Mouse (Mus musculus): ENCODE measurements around the gene Fam83f. TPM values are rescaled to one million over a fixed set of nuclear protein-coding genes. Genes with fewer than 3 reads are reported as not detected.

Gene Fam83f
- polyA plus RNA-seq (2016; fragmentation: Nextera tagmentation; extraction: Ambion mirVana), result 0.60 and 0.96 TPM in 2 replicates

- Histone ChIP-seq H3K27me3 (ENCODE audit: insufficient read depth, poor library complexity, severe bottlenecking) (peaks cover 70% of the 10 kb centered on the region), H3K4me1 (replicated peaks) (peaks cover 14% of the 10 kb centered on the region), H3K4me3 (peak within 1 kb of the TSS; percentile 51), H3K9me3 (no peaks in the 10 kb centered on the region), H3K36me3 (no peaks in the 10 kb centered on the region), H3K27ac (peak within 1 kb of the TSS; percentile 76)
- peak; percentile 47 for DNase-seq (ENCODE audit: low spot score)
- 4% methylated on average over 85 of the region's 85 CpGs for WGBS
These were observed at the start of gene Fam83f for GRCm38 (mm10) chr15:80671295-80672252. TSS of gene Fam83f (plus strand) at chr15:80671847.

GRCm38 (mm10) chr15:80623171-80623837 lies 48.3 kb upstream of the Fam83f start:
- no peak for DNase-seq (ENCODE audit: low spot score)
- WGBS, result 74% methylated on average over 8 of the region's 8 CpGs
- Histone ChIP-seq H3K9me3 (no peaks in the 10 kb centered on the region), H3K27ac (peak overlapping the region; percentile 50; the same call in 1 of the 2 replicates), H3K4me3 (peak overlapping the region; percentile 20; the same call in 1 of the 2 replicates), H3K36me3 (no peaks in the 10 kb centered on the region), H3K4me1 (replicated peaks) (0 out of 2 replicates have a peak, but pooled peaks cover 3% of the 10 kb centered on the region), H3K27me3 (ENCODE audit: insufficient read depth, poor library complexity, severe bottlenecking) (peaks cover 6% of the 10 kb centered on the region)

DNA sequence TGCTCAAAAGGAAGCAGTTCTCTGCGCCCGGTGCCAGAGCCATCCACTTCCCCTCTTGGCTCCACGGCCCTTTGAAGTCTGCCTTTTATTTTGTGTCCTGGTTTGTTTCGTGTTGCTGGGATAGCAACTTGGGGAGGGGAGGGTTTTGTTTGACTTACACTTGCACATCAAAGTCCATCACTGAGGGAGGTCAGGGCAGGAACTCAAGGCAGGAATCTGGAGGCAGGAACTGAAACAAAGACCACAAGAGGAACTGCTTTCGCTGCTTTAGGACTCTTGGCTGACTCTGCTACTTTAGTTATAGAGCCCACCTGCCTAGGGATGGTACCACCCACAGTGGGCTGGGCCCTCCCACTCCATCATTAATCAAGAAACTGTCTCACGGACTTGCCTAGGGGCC lies 45.2 kb upstream of the Fam83f start:
- no peaks in the 10 kb centered on the region for H3K9me3 ChIP-seq
- no peaks in the 10 kb centered on the region for H3K36me3 ChIP-seq
- H3K4me1 ChIP-seq (replicated peaks), result peaks cover 11% of the 10 kb centered on the region
- no peak overlapping the region for H3K27ac ChIP-seq
- H3K4me3 ChIP-seq, result no peak overlapping the region
- no peak for DNase-seq (ENCODE audit: low spot score)
- no peaks in the 10 kb centered on the region; the same call in 1 of the 2 replicates for H3K27me3 ChIP-seq (ENCODE audit: insufficient read depth, poor library complexity, severe bottlenecking)
- WGBS, result 58% methylated on average over 6 of the region's 6 CpGs

DNA sequence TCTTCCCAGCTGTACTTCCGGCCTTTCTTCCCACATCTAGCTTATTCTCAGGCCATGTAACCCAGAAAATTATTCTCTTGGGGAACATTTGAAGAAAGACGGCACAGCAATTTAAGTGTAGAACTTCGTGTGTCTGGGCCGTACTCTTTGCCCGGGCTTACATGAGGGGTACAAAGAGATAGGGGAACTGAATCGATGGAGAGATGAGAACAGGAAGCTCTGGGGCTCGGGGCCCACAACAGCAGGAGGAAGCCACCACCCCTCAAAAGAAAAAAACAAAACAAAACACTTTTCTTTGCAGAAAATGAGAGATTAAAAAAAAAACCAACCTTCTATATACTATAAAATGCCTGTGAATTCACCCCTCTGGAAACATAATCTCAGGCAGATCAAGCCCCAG lies 41.5 kb upstream of the Fam83f start:
- Histone ChIP-seq H3K36me3 (no peaks in the 10 kb centered on the region), H3K27me3 (ENCODE audit: insufficient read depth, poor library complexity, severe bottlenecking) (no peaks in the 10 kb centered on the region; the same call in 1 of the 2 replicates), H3K27ac (no peak overlapping the region), H3K4me1 (replicated peaks) (peaks cover 8% of the 10 kb centered on the region), H3K9me3 (no peaks in the 10 kb centered on the region), H3K4me3 (no peak overlapping the region)
- 91% methylated on average over 7 of the region's 7 CpGs for WGBS
- no peak for DNase-seq (ENCODE audit: low spot score)

GRCm38 (mm10) chr15:80630711-80631110 lies 40.9 kb upstream of the Fam83f start:
- Histone ChIP-seq H3K4me3 (no peak overlapping the region), H3K36me3 (no peaks in the 10 kb centered on the region), H3K4me1 (replicated peaks) (peaks cover 8% of the 10 kb centered on the region), H3K27me3 (ENCODE audit: insufficient read depth, poor library complexity, severe bottlenecking) (no peaks in the 10 kb centered on the region; the same call in 1 of the 2 replicates), H3K9me3 (no peaks in the 10 kb centered on the region), H3K27ac (no peak overlapping the region)
- WGBS, result 67% methylated on average over 14 of the region's 14 CpGs
- DNase-seq (ENCODE audit: low spot score), result no peak

DNA sequence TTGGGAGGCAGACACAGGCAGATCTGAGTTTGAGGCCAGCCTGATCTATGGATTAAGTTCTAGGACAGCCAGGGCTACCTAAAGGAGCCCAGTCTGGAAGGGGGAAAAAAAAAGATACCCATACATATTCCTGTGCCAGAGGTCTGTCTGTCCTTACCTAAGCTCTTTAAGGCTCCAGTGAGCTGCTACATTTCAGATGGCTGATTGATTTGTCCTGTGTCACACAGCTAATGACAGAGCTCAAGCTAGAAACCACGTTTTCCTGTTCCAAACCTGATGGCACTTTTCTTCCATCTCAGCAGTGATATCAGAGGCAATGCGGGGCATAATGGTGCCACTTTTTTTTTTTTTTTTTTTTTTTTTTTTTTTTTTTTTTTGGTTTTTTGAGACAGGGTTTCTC lies 40.3 kb upstream of the Fam83f start:
- no peak for DNase-seq (ENCODE audit: low spot score)
- peaks cover 8% of the 10 kb centered on the region for H3K4me1 ChIP-seq (replicated peaks)
- H3K36me3 ChIP-seq, result no peaks in the 10 kb centered on the region
- H3K27me3 ChIP-seq (ENCODE audit: insufficient read depth, poor library complexity, severe bottlenecking), result no peaks in the 10 kb centered on the region; the same call in 1 of the 2 replicates
- H3K9me3 ChIP-seq, result no peaks in the 10 kb centered on the region
- no peak overlapping the region for H3K4me3 ChIP-seq
- no peak overlapping the region for H3K27ac ChIP-seq
- 86% methylated on average over 2 of the region's 2 CpGs for WGBS

GRCm38 (mm10) chr15:80632280-80632893 lies 39.3 kb upstream of the Fam83f start:
- no peak for DNase-seq (ENCODE audit: low spot score)
- Histone ChIP-seq H3K27me3 (ENCODE audit: insufficient read depth, poor library complexity, severe bottlenecking) (peaks cover under 1% of the 10 kb centered on the region; the same call in 1 of the 2 replicates), H3K27ac (no peak overlapping the region), H3K4me1 (replicated peaks) (peaks cover 12% of the 10 kb centered on the region), H3K36me3 (no peaks in the 10 kb centered on the region), H3K4me3 (no peak overlapping the region), H3K9me3 (no peaks in the 10 kb centered on the region)
- WGBS, result 86% methylated on average over 13 of the region's 13 CpGs

DNA sequence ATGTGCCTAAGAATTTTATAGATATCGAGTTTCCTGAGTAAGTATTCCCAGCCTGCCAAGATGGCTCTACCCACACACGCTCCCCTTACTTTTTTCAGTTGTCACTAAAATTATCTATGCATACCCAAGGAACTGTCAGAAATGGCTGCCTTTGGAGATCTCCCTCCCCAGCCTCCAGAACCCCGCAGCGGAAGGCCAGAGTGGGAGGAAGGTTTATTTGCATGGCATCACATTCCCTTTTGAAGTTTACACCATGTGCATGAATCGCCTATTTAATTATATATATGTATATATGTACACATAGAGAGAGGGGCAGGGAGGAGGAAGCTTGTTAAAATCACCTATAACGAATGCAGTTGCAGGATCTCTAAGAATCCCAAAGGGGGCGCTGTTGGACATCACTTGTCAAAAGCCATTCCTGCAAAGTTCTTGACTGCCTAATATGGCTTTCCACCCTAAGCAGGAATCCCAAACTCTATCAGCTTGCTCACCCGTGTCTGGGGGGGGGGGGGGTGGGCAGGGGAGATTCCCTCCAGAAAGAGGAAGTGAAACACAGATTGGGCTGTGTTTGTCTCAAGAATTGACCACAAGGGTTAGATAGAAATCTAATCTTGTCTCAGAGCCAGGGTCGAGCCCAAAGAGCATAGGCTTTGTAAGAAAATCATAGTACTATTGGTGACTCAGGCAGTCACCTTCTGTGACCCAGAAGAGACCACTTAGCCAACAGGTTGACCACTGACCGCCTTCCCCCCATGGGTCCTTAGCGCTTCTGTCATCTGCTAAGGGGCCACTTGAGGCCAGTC lies 37.1 kb upstream of the Fam83f start:
- Histone ChIP-seq H3K4me3 (no peak overlapping the region), H3K4me1 (replicated peaks) (peaks cover 17% of the 10 kb centered on the region), H3K27me3 (ENCODE audit: insufficient read depth, poor library complexity, severe bottlenecking) (peaks cover 4% of the 10 kb centered on the region), H3K36me3 (no peaks in the 10 kb centered on the region), H3K27ac (no peak overlapping the region), H3K9me3 (no peaks in the 10 kb centered on the region)
- WGBS, result 64% methylated on average over 11 of the region's 11 CpGs
- DNase-seq (ENCODE audit: low spot score), result no peak

- WGBS, result 70% methylated on average over 13 of the region's 13 CpGs
- no peaks in the 10 kb centered on the region for H3K9me3 ChIP-seq
- H3K36me3 ChIP-seq, result no peaks in the 10 kb centered on the region
- no peak overlapping the region for H3K27ac ChIP-seq
- H3K4me3 ChIP-seq, result no peak overlapping the region
- peaks cover 9% of the 10 kb centered on the region; the same call in 1 of the 2 replicates for H3K4me1 ChIP-seq (replicated peaks)
- H3K27me3 ChIP-seq (ENCODE audit: insufficient read depth, poor library complexity, severe bottlenecking), result peaks cover 4% of the 10 kb centered on the region; the same call in 1 of the 2 replicates
- no peak for DNase-seq (ENCODE audit: low spot score)
These were observed 34.8 kb upstream of the Fam83f start for GRCm38 (mm10) chr15:80636757-80637372.

DNA sequence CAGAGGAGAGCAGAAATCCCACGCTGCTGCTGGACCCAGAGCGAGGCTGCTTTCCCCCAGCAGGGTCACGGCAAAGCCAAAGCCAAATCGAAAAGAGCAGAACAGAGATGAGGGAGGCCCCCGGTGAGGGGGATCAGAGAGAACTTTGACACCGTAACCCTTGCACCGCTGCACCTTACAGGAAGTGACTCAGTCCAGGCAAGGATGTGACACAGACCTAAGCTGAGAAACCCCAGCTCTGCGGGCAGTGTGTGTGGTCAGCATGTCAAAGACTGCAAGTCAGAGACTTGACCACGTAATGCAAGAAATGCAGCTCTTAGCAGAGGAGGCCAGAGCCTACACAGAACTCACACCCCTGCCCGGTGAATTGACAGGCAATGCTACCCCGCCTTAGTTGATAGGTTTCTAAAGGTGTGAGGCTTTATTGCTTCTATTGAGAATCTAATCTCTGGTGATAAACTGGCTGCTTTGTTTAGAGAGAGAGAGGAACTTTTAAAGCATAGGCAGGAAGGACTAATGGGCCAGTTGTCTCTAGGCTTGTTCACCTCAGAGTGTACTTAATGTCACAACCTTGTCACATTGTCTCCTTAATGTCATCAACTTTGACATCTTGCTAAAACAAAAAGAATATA lies 32.5 kb upstream of the Fam83f start:
- Histone ChIP-seq H3K27me3 (ENCODE audit: insufficient read depth, poor library complexity, severe bottlenecking) (peaks cover 4% of the 10 kb centered on the region; the same call in 1 of the 2 replicates), H3K36me3 (no peaks in the 10 kb centered on the region), H3K27ac (no peak overlapping the region), H3K4me1 (replicated peaks) (peaks cover 9% of the 10 kb centered on the region; the same call in 1 of the 2 replicates), H3K4me3 (no peak overlapping the region), H3K9me3 (no peaks in the 10 kb centered on the region)
- 65% methylated on average over 11 of the region's 11 CpGs for WGBS
- no peak for DNase-seq (ENCODE audit: low spot score)

DNA sequence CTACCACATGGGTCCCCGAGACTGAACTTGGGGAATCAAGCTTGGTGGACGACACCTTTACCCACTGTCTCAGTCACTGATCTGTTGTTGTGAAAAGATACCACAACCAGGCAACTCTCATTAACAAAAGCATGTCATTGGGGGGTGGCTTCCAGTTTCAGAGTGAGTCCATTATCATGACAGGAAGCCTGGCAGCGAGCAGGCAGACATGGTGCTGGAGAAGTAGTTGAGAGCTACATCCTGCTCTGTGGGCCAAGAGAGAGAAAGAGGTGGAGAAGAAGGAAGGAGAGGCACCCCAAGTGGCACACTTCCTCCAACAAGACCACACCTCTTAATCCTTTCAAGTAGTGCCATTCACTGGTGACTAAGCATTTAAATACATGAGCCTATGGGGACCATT lies 31.8 kb upstream of the Fam83f start:
- Histone ChIP-seq H3K9me3 (no peaks in the 10 kb centered on the region), H3K4me3 (no peak overlapping the region), H3K27ac (no peak overlapping the region), H3K36me3 (no peaks in the 10 kb centered on the region), H3K27me3 (ENCODE audit: insufficient read depth, poor library complexity, severe bottlenecking) (peaks cover 4% of the 10 kb centered on the region; the same call in 1 of the 2 replicates), H3K4me1 (replicated peaks) (peaks cover 9% of the 10 kb centered on the region; the same call in 1 of the 2 replicates)
- DNase-seq (ENCODE audit: low spot score), result no peak
- WGBS, result 88% methylated on average over 3 of the region's 3 CpGs

All from hindbrain, embryonic 10.5 days (tissue).